Mouse (Mus musculus) liver, embryonic 11.5 days (tissue): ENCODE measurements around the gene Glyctk. TPM values are rescaled to one million over a fixed set of nuclear protein-coding genes. Genes with fewer than 3 reads are reported as not detected.

Source experiments
- ATAC-seq: fragments of 200-750 bp; cut with Nextera tagmentation; replicated peaks from 2 replicates; pipeline ENCODE4 v1.8.0; 2017; ENCODE audit warnings: moderate number of reproducible peaks, mild to moderate bottlenecking, moderate TSS enrichment, moderate library complexity; ENCODE audit not compliant: low FRiP score
- DNase-seq: peaks from one replicate; pipeline ENCODE4 v3.0.0-alpha.2; 2017; ENCODE audit warnings: low spot score
- H3K27ac ChIP-seq: fragments of 300-500 bp; sonication (generic); 2 replicates; pipeline ENCODE4 v1.5.1; 2014; ENCODE audit warnings: mild to moderate bottlenecking, low read depth, low read length, control low read depth
- H3K27me3 ChIP-seq: fragments of 300-500 bp; sonication (generic); replicated peaks from 2 replicates; pipeline ENCODE4 v1.6.1; 2014; ENCODE audit warnings: low read length, mixed read lengths; ENCODE audit not compliant: control insufficient read depth, insufficient read depth
- H3K36me3 ChIP-seq: fragments of 300-500 bp; sonication (generic); 2 replicates; pipeline ENCODE4 v1.6.1; 2014; ENCODE audit warnings: mild to moderate bottlenecking, low read length, moderate library complexity, mixed read lengths; ENCODE audit not compliant: control insufficient read depth, insufficient read depth
- H3K4me1 ChIP-seq: fragments of 300-500 bp; sonication (generic); replicated peaks from 2 replicates; pipeline ENCODE4 v1.6.1; 2014; ENCODE audit warnings: low read length, mixed read lengths; ENCODE audit not compliant: control insufficient read depth, insufficient read depth
- H3K4me2 ChIP-seq: fragments of 300-500 bp; sonication (generic); 2 replicates; pipeline ENCODE4 v1.6.1; 2014; ENCODE audit warnings: mild to moderate bottlenecking, control low read depth, moderate library complexity
- H3K4me3 ChIP-seq: fragments of 300-500 bp; sonication (generic); 2 replicates; pipeline ENCODE4 v1.5.1; 2014; ENCODE audit warnings: low read depth, low read length, control low read depth
- H3K9ac ChIP-seq: fragments of 300-500 bp; sonication (generic); 2 replicates; pipeline ENCODE4 v1.6.1; 2014; ENCODE audit warnings: low read depth, low read length, control low read depth
- H3K9me3 ChIP-seq: fragments of 300-500 bp; sonication (generic); 2 replicates; pipeline ENCODE4 v1.6.1; 2016; ENCODE audit warnings: low read length, inconsistent platforms, mixed read lengths; ENCODE audit not compliant: control insufficient read depth
- WGBS: fragments of 180-500 bp; shearing (Covaris S2); extraction: QIAGEN DNeasy Blood & Tissue Kit; methylation state at CpG from one replicate; pipeline ENCODE4 v1.1.7; 2014; 5-methylcytosine and 5-hydroxymethylcytosine counted together
- polyA plus RNA-seq: library from polyadenylated mRNA; unstranded; fragments of >200 nt; fragmentation: Nextera tagmentation; extraction: Ambion mirVana; gene quantifications from 2 replicates; pipeline ENCODE4 v1.2.1, GENCODE M21; 2014

Gene Glyctk
- polyA plus RNA-seq, 1 experiment from 2014 or later = 12.4 TPM

DNA sequence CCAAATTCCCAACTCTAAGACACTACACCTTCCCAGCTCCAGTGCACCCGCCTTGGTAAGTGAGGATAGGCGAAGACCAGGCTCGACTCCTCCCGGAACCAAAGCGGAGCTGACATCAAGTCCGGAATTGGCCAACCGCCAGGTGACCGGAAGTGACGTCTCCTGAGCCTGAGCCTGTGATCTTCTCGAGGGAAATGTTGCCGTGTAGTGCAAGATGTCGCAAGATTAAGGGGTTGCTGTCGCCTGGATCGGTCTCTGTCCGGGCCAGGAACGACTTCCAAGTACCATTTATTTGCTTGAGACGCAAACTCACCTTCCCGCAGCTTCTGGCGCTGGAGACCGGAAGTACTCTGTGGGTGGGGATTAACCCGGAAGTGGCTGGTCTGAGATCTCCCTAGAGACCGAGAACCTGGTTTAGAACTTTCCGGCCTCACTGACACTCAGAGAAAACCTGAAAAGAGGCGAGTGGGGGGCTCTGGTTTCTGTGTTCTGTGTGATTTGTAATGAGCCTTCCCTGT, 1.9 kb upstream of the Glyctk start:
- H3K9ac ChIP-seq = peak overlapping the region; percentile 60
- no peaks in the 10 kb centered on the region for H3K9me3 ChIP-seq
- peak overlapping the region; percentile 62; the same call in 1 of the 2 replicates for H3K27ac ChIP-seq
- no peaks in the 10 kb centered on the region; the same call in 1 of the 2 replicates for H3K4me1 ChIP-seq
- 4% methylated on average over 24 of the region's 24 CpGs for WGBS
- H3K36me3 ChIP-seq = no peaks in the 10 kb centered on the region
- H3K4me3 ChIP-seq = peak overlapping the region; percentile 53
- H3K4me2 ChIP-seq = peak overlapping the region; percentile 62
- H3K27me3 ChIP-seq = no peaks in the 10 kb centered on the region
- ATAC-seq = peak; percentile 70
- DNase-seq = peak; percentile 87

DNA sequence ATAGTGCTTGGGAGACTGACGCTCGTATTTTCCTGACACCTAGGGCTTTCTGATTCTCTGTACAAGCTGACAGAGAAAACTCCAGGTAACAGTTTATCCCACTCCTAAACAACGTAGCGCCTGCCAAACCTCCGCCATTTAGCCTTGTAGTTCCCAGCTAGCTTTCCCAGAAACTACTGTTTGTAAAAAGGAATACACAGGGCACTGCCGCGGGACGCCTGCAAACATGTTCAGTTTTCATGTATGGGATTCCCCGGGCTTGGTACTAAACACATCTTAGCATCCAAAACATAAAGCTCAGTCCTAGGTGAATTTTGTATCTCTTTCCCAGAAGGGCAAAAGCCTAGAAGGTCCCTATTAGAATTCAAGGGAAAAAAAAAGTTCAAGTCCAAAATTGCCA, 1.3 kb upstream of the Glyctk start:
- no peak overlapping the region for H3K4me3 ChIP-seq

DNA sequence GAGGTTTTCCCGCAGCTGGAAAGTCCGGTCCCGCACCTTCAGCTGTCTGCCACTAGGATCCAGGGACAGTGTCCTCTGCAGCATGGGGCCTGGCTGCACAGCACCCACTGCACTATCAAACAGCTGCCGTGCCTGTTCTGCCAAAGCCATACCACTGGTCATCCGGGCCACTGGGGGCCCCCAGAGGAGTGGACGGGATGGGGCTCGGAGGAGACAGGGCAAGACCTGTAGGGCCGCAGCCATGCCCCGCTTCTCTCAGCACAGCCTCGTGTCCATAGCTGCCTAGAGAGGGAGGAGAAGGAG, 364 bp downstream of the Glyctk start:
- H3K36me3 ChIP-seq = no peaks in the 10 kb centered on the region
- DNase-seq (no peak), ATAC-seq (0 out of 2 replicates have a peak, but pooled peaks have one; percentile 5)
- H3K4me3 ChIP-seq = peak overlapping the region; percentile 3; the same call in 1 of the 2 replicates
- H3K4me1 ChIP-seq = no peaks in the 10 kb centered on the region; the same call in 1 of the 2 replicates
- H3K4me2 ChIP-seq = peak overlapping the region; percentile 52
- H3K27me3 ChIP-seq = no peaks in the 10 kb centered on the region
- no peak overlapping the region for H3K9ac ChIP-seq
- 79% methylated on average over 10 of the region's 10 CpGs for WGBS
- H3K9me3 ChIP-seq = no peaks in the 10 kb centered on the region
- H3K27ac ChIP-seq = peak overlapping the region; percentile 23

More for the DNA sequence above, 1.3 kb upstream of the Glyctk start:
- Histone ChIP-seq H3K27me3 (no peaks in the 10 kb centered on the region), H3K9me3 (no peaks in the 10 kb centered on the region), H3K4me2 (peak overlapping the region; percentile 62; the same call in 1 of the 2 replicates), H3K27ac (no peak overlapping the region), H3K36me3 (no peaks in the 10 kb centered on the region), H3K4me1 (no peaks in the 10 kb centered on the region; the same call in 1 of the 2 replicates), H3K9ac (no peak overlapping the region)
- DNase-seq (no peak), ATAC-seq (no peak)
- WGBS = 84% methylated on average over 9 of the region's 9 CpGs

DNA sequence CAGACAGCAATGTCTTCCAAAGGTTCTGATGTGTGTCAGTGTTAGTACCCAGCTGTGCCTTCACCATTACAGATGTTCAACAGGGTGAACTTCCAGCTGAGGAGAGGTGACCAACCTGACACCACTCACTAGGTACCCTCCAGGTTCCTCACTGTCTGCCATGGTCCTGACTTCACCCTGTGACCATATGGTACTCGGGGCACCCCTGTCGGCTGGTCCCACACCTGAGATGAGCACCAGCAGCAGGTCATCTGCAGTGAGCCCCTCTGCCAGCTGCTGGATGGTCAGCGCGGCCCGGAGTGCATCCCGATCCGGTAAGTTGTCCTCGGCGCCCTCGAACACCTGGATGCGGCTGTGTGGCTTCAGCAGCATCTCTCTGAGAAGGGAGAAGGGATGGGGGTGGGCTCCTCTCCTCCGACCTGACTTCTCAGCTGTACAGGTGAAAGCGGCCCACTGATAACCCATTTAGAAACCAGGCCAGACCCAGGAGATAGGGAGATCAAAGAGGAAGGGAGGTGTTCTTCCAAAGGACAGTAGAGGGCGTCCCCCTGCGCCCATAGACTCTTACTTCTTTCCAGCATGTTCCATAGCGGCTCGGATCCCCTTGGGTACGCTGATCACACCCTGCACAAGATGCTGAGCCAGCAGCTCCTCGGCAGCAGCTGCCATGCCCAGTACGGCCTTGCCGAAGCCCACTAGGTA, 866 bp downstream of the Glyctk start:
- DNase-seq = no peak
- no peaks in the 10 kb centered on the region; the same call in 1 of the 2 replicates for H3K27me3 ChIP-seq
- H3K9ac ChIP-seq = no peak overlapping the region
- H3K9me3 ChIP-seq = no peaks in the 10 kb centered on the region
- no peaks in the 10 kb centered on the region for H3K36me3 ChIP-seq
- WGBS = 80% methylated on average over 21 of the region's 21 CpGs
- H3K4me1 ChIP-seq = no peaks in the 10 kb centered on the region; the same call in 1 of the 2 replicates
- no peak for ATAC-seq
- peak overlapping the region; percentile 52 for H3K4me2 ChIP-seq
- peak overlapping the region; percentile 3 for H3K4me3 ChIP-seq
- H3K27ac ChIP-seq = peak overlapping the region; percentile 23

DNA sequence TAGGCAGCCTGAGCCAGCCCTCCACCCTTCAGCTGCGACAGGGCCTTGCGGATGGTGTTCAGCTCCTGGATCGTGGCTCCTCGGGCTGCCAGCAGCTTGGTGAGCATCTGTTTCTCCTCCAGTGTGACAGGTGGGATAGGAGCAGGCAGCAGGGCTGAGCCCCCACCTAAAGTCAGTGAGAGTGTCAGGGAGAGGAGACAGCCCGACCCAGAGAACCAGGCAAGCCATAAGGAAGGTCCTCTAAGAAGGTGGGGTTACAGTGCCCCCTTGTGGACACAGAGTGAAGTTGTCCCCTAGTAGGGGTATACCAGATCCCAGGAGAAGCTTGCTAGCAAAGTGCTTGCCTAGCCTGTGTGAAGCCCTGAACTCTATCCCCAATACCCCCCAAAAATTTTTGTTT, 1.5 kb downstream of the Glyctk start:
- Histone ChIP-seq H3K36me3 (no peaks in the 10 kb centered on the region), H3K4me2 (peak overlapping the region; percentile 52), H3K27ac (no peak overlapping the region), H3K4me1 (no peaks in the 10 kb centered on the region; the same call in 1 of the 2 replicates), H3K9me3 (no peaks in the 10 kb centered on the region), H3K4me3 (0 out of 2 replicates have a peak overlapping the region, but pooled peaks have one; percentile 4), H3K27me3 (peaks cover under 1% of the 10 kb centered on the region; the same call in 1 of the 2 replicates), H3K9ac (no peak overlapping the region)
- ATAC-seq = no peak; the same call in 1 of the 2 replicates
- DNase-seq = no peak
- 65% methylated on average over 5 of the region's 5 CpGs for WGBS

- DNase-seq (no peak), ATAC-seq (no peak)
- Histone ChIP-seq H3K36me3 (no peaks in the 10 kb centered on the region), H3K4me1 (no peaks in the 10 kb centered on the region), H3K27me3 (peaks cover 22% of the 10 kb centered on the region), H3K4me2 (no peak overlapping the region), H3K9me3 (no peaks in the 10 kb centered on the region), H3K4me3 (no peak overlapping the region), H3K27ac (no peak overlapping the region), H3K9ac (no peak overlapping the region)
- 86% methylated on average over 9 of the region's 9 CpGs for WGBS
Observed at GRCm38 (mm10) chr9:106154106-106154505, 3.8 kb downstream of the Glyctk start.

- peak overlapping the region; percentile 50; the same call in 1 of the 2 replicates for H3K4me2 ChIP-seq
- 0 out of 2 replicates have a peak overlapping the region, but pooled peaks have one; percentile 24 for H3K4me3 ChIP-seq
- H3K27me3 ChIP-seq = peaks cover 53% of the 10 kb centered on the region
- no peak for DNase-seq
- H3K9ac ChIP-seq = no peak overlapping the region
- no peak overlapping the region for H3K27ac ChIP-seq
- H3K9me3 ChIP-seq = no peaks in the 10 kb centered on the region
- H3K4me1 ChIP-seq = 0 out of 2 replicates have a peak, but pooled peaks cover 4% of the 10 kb centered on the region
- H3K36me3 ChIP-seq = no peaks in the 10 kb centered on the region
- ATAC-seq = no peak
- 25% methylated on average over 10 of the region's 10 CpGs for WGBS
Observed at GRCm38 (mm10) chr9:106149399-106149754, 8.6 kb downstream of the Glyctk start.

DNA sequence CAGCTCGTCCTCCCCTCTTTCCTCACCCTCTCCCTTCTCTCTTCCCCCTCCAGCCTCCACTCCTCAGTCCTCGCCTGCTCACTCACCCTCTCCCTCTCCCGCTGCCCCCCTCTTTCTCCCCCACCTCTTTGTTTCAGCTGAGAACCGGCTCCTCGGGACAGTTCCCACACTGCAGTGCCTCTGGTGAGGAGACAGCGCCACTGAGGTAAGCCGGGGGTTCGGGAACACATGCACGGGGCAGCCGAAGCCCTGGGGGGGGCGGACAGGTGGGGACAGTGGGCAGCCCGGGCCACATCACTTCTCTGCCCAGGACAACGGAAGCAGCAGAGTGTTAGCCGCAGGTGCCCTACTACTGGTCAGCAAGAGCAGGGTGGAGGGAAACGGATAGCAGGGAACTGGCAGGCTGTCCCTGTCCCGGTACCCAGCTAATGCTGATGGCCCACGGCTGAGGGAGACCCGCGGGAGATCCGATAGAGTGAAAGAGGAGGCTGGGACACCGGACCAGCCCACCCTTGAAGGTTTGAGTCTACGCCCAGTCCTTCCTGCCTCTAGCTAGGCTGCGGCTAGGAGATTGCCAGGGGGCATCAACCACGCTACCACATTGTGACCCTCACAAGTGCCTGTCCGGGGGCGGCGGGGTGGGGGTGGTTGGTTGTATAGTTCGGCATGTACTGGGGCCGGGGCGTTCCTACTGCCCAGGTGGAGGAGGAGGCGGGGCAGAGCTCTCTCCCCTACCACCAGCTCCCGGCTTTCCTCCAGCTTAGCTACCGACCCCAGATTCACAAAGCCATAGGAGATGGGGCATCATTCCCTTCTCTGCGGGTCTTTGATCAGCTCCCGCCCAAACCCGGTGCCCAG, 9.2 kb downstream of the Glyctk start:
- Histone ChIP-seq H3K27ac (no peak overlapping the region), H3K27me3 (peaks cover 53% of the 10 kb centered on the region), H3K4me3 (peak overlapping the region; percentile 24; the same call in 1 of the 2 replicates), H3K36me3 (no peaks in the 10 kb centered on the region), H3K9me3 (no peaks in the 10 kb centered on the region), H3K4me2 (peak overlapping the region; percentile 50), H3K9ac (no peak overlapping the region), H3K4me1 (0 out of 2 replicates have a peak, but pooled peaks cover 4% of the 10 kb centered on the region)
- DNase-seq = no peak
- no peak for ATAC-seq
- 3% methylated on average over 36 of the region's 36 CpGs for WGBS
